Mouse (Mus musculus) stomach, embryonic 16.5 days (tissue): ENCODE results near the gene Nfia. TPM values are rescaled to one million over a fixed set of nuclear protein-coding genes. Genes with fewer than 3 reads are reported as not detected.

Experiments used
- ATAC-seq: fragments of 200-750 bp; cut with Nextera tagmentation; 2 replicates; pipeline ENCODE4 v1.8.0; 2017; ENCODE audit warnings: moderate number of reproducible peaks, moderate TSS enrichment; ENCODE audit not compliant: insufficient read depth, low FRiP score
- H3K27ac ChIP-seq: fragments of 300-500 bp; sonication (generic); 2 replicates; pipeline ENCODE4 v1.5.1; 2014; ENCODE audit warnings: low read length
- H3K27me3 ChIP-seq: fragments of 300-500 bp; sonication (generic); 2 replicates; pipeline ENCODE4 v1.6.1; 2014; ENCODE audit warnings: low read length, control low read depth, mixed read lengths; ENCODE audit not compliant: control insufficient read depth, insufficient read depth
- H3K36me3 ChIP-seq: fragments of 300-500 bp; sonication (generic); 2 replicates; pipeline ENCODE4 v1.6.1; 2014; ENCODE audit warnings: low read length; ENCODE audit not compliant: control insufficient read depth, insufficient read depth
- H3K4me1 ChIP-seq: fragments of 300-500 bp; sonication (generic); 2 replicates; pipeline ENCODE4 v1.6.1; 2014; ENCODE audit warnings: low read length, control low read depth, mixed read lengths; ENCODE audit not compliant: control insufficient read depth, insufficient read depth
- H3K4me2 ChIP-seq: fragments of 300-500 bp; sonication (generic); 2 replicates; pipeline ENCODE4 v1.6.1; 2014; ENCODE audit warnings: low read depth, low read length, mixed read lengths
- H3K4me3 ChIP-seq: fragments of 300-500 bp; sonication (generic); replicated peaks from 2 replicates; pipeline ENCODE4 v1.5.1; 2014; ENCODE audit warnings: mild to moderate bottlenecking, low read length
- H3K9ac ChIP-seq: fragments of 300-500 bp; sonication (generic); 2 replicates; pipeline ENCODE4 v1.6.1; 2014; ENCODE audit warnings: low read length
- H3K9me3 ChIP-seq: fragments of 300-500 bp; sonication (generic); replicated peaks from 2 replicates; pipeline ENCODE4 v1.6.1; 2016; ENCODE audit warnings: low read length, control low read depth; ENCODE audit not compliant: control insufficient read depth
- WGBS: fragments of 180-500 bp; shearing (Covaris S2); extraction: QIAGEN DNeasy Blood & Tissue Kit; methylation state at CpG from one replicate; pipeline ENCODE4 v1.1.7; 2014; 5-methylcytosine and 5-hydroxymethylcytosine counted together
- polyA plus RNA-seq: library from polyadenylated mRNA; unstranded; fragments of >200 nt; fragmentation: Nextera tagmentation; extraction: Ambion mirVana; gene quantifications from 2 replicates; pipeline ENCODE4 v1.2.1, GENCODE M21; 2015

Nfia gene
- polyA plus RNA-seq, 1 experiment from 2014 or later, result 45.1 TPM

- Histone ChIP-seq H3K4me2 (no peak overlapping the region), H3K27ac (no peak overlapping the region), H3K9me3 (0 out of 2 replicates have a peak, but pooled peaks cover 4% of the 10 kb centered on the region), H3K36me3 (peaks cover 10% of the 10 kb centered on the region), H3K27me3 (no peaks in the 10 kb centered on the region), H3K9ac (no peak overlapping the region), H3K4me1 (peaks cover 10% of the 10 kb centered on the region), H3K4me3 (no peak overlapping the region)
- 83% methylated on average over 5 of the region's 5 CpGs for WGBS
- ATAC-seq, result no peak
Measured at GRCm38 (mm10) chr4:97804638-97805037, 32.1 kb downstream of the Nfia start.

- Histone ChIP-seq H3K4me2 (no peak overlapping the region), H3K27me3 (no peaks in the 10 kb centered on the region), H3K36me3 (peaks cover 10% of the 10 kb centered on the region), H3K9ac (no peak overlapping the region), H3K4me3 (no peak overlapping the region), H3K27ac (peak overlapping the region; percentile 49), H3K4me1 (peaks cover 10% of the 10 kb centered on the region), H3K9me3 (0 out of 2 replicates have a peak, but pooled peaks cover 4% of the 10 kb centered on the region)
- 33% methylated on average over 2 of the region's 2 CpGs for WGBS
- ATAC-seq, result no peak
Measured at GRCm38 (mm10) chr4:97805255-97805654, 32.7 kb downstream of the Nfia start.

GRCm38 (mm10) chr4:97805896-97806808 is 33.6 kb downstream of the Nfia start:
- peaks cover 10% of the 10 kb centered on the region for H3K4me1 ChIP-seq
- ATAC-seq, result no peak
- H3K4me2 ChIP-seq, result no peak overlapping the region
- peaks cover 10% of the 10 kb centered on the region for H3K36me3 ChIP-seq
- no peaks in the 10 kb centered on the region for H3K27me3 ChIP-seq
- H3K27ac ChIP-seq, result no peak overlapping the region
- 45% methylated on average over 7 of the region's 7 CpGs for WGBS
- H3K9ac ChIP-seq, result no peak overlapping the region
- H3K4me3 ChIP-seq, result no peak overlapping the region
- 0 out of 2 replicates have a peak, but pooled peaks cover 4% of the 10 kb centered on the region for H3K9me3 ChIP-seq

- ATAC-seq, result no peak
- Histone ChIP-seq H3K36me3 (peaks cover 3% of the 10 kb centered on the region; the same call in 1 of the 2 replicates), H3K4me2 (no peak overlapping the region), H3K4me1 (peaks cover 10% of the 10 kb centered on the region), H3K27me3 (no peaks in the 10 kb centered on the region), H3K9ac (no peak overlapping the region), H3K9me3 (no peaks in the 10 kb centered on the region), H3K4me3 (no peak overlapping the region), H3K27ac (no peak overlapping the region)
- 93% methylated on average over 2 of the region's 2 CpGs for WGBS
Measured at GRCm38 (mm10) chr4:97806924-97807323, 34.4 kb downstream of the Nfia start.

GRCm38 (mm10) chr4:97808885-97809284 is 36.4 kb downstream of the Nfia start:
- 78% methylated on average over 3 of the region's 3 CpGs for WGBS
- ATAC-seq, result no peak
- Histone ChIP-seq H3K4me2 (no peak overlapping the region), H3K9ac (no peak overlapping the region), H3K36me3 (no peaks in the 10 kb centered on the region), H3K27ac (no peak overlapping the region), H3K9me3 (no peaks in the 10 kb centered on the region), H3K27me3 (no peaks in the 10 kb centered on the region), H3K4me1 (peaks cover 12% of the 10 kb centered on the region), H3K4me3 (no peak overlapping the region)

GRCm38 (mm10) chr4:97809582-97810295 is 37.2 kb downstream of the Nfia start:
- no peak overlapping the region for H3K4me3 ChIP-seq
- ATAC-seq, result peak; percentile 33; the same call in 1 of the 2 replicates
- 65% methylated on average over 4 of the region's 4 CpGs for WGBS

GRCm38 (mm10) chr4:97810348-97810939 is 37.9 kb downstream of the Nfia start:
- H3K9ac ChIP-seq, result no peak overlapping the region
- H3K27ac ChIP-seq, result no peak overlapping the region
- H3K9me3 ChIP-seq, result no peaks in the 10 kb centered on the region
- 85% methylated on average over 7 of the region's 7 CpGs for WGBS
- no peak overlapping the region for H3K4me2 ChIP-seq
- no peak overlapping the region for H3K4me3 ChIP-seq
- H3K4me1 ChIP-seq, result peaks cover 9% of the 10 kb centered on the region
- H3K36me3 ChIP-seq, result no peaks in the 10 kb centered on the region
- ATAC-seq, result no peak
- no peaks in the 10 kb centered on the region for H3K27me3 ChIP-seq

More at GRCm38 (mm10) chr4:97809582-97810295, 37.2 kb downstream of the Nfia start:
- no peaks in the 10 kb centered on the region for H3K27me3 ChIP-seq
- no peak overlapping the region for H3K27ac ChIP-seq
- H3K4me2 ChIP-seq, result no peak overlapping the region
- no peak overlapping the region for H3K9ac ChIP-seq
- H3K9me3 ChIP-seq, result no peaks in the 10 kb centered on the region
- H3K36me3 ChIP-seq, result no peaks in the 10 kb centered on the region
- peaks cover 12% of the 10 kb centered on the region for H3K4me1 ChIP-seq

- no peak overlapping the region for H3K4me3 ChIP-seq
- H3K9me3 ChIP-seq, result no peaks in the 10 kb centered on the region
- no peak overlapping the region for H3K27ac ChIP-seq
- peaks cover 8% of the 10 kb centered on the region for H3K4me1 ChIP-seq
- H3K27me3 ChIP-seq, result no peaks in the 10 kb centered on the region
- no peak for ATAC-seq
- H3K4me2 ChIP-seq, result no peak overlapping the region
- H3K36me3 ChIP-seq, result no peaks in the 10 kb centered on the region
- H3K9ac ChIP-seq, result no peak overlapping the region
- WGBS, result 71% methylated on average over 5 of the region's 5 CpGs
Measured at GRCm38 (mm10) chr4:97813035-97813434, 40.5 kb downstream of the Nfia start.
